Mouse (Mus musculus) skeletal muscle tissue, postnatal 0 days (tissue): Measurements from ENCODE around the gene Pno1. TPM values are rescaled to one million over a fixed set of nuclear protein-coding genes. Genes with fewer than 3 reads are reported as not detected.

Source experiments
- polyA plus RNA-seq: library from polyadenylated mRNA; unstranded; fragments of >200 nt; fragmentation: Nextera tagmentation; extraction: Ambion mirVana; gene quantifications from 2 replicates; pipeline ENCODE4 v1.2.1, GENCODE M21; 2015

Gene Pno1
- polyA plus RNA-seq, result 54.4 and 60.5 TPM in 2 replicates

DNA sequence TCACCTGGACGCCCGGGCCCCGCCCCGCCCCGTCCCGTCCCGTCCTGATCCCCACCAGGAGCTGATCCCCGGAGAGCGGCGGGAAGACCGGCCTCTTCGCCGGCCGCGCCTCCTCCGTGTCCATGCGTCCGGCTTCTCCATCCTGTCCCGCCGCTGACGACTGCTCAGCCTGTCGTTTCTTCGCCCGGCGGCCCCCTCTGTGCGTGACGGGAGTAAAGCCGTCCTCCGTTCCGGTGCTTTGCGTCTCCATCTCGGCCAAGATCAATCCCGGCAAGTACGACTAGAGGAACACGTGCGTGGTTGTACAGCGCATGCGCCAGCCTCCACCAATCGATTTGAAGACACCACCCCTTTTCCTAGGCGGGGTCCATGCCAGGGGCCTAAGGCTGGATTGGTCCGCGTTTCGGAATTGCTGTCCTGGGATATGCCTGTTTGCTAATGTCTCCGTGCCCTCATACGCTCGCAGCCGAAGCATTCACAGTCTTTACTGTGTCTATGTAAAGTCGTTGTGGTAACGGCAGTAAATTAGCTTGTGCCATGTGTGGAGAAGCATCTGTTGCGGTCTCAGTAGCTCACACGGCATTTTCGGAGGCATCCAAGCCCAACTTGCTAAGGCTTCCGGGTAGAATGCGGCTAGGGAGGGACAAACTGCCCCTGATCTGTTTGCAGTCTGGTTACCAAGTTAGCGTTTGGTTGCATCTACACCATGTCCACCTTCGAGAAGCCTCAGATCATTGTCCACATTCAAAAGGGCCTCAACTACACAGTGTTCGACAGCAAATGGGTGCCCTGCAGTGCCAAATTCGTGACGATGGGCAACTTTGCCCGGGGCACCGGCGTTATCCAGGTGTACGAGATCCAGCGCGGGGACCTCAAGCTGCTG, at the start of gene Pno1:
TSS of gene Pno1 (minus strand) at position 311 of the 883 bp plus-strand sequence.

DNA sequence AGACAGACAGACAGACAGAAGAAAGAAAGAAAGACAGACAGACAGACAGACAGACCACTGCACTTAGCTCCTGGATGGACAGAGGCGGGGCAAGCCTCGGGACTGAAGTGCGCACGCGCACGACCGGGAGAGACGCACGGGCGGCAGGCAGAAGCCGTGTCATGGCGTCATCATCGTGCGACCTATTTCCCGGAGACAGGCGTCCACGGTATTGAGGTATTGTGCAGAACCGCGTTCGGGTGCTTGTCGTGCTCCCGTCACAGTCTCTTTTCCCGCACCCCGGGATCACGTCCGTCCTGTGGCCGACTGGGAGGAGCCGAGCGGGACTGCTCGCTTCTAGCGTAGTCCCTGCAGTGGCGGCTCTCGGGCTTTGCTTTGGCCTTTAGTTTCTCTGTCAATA, 46.1 kb upstream of the Pno1 start, which contains the start of gene C1d:
TSS of gene C1d (plus strand) at position 137 of the 400 bp plus-strand sequence.

DNA sequence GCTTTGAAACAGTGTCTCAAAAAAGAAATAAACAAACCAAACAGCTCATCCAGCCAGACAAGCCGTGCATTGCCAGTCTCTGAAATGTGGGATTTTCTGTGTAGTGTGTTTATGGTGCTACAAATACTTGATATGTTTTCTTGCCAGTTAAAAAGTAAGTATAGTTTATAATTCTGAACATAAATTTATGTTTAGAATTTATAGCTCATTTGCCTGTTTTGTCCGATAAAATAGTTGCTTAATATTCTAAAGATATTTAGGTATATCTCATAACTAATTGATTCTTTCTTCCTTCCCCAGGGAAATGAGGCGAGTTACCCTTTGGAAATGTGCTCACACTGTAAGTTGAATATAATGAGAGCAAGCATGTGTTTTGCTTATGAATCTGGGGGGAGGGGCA, 29.6 kb downstream of the Pno1 start, which contains the start of gene Wdr92:
TSS of gene Wdr92 (plus strand) at position 301 of the 400 bp plus-strand sequence.

GRCm38 (mm10) chr11:17158858-17159737, 52.3 kb downstream of the Pno1 start, which contains the start of gene Ppp3r1:
Gene Ppp3r1, plus strand, starts transcription at chr11:17159263.

Other genes with a start within 250 kb of the Pno1 start
- gene Cnrip1, start 160.0 kb downstream of the Pno1 start, polyA plus RNA-seq, result 19.8 and 21.9 TPM in 2 replicates
- 2.7 and 3.8 TPM in 2 replicates for gene Plek, start 159.2 kb downstream of the Pno1 start, polyA plus RNA-seq
- gene Ppp3r1, start 52.3 kb downstream of the Pno1 start, polyA plus RNA-seq, result 119 and 136 TPM in 2 replicates
- gene Wdr92, start 29.5 kb downstream of the Pno1 start, polyA plus RNA-seq, result 11.5 and 12.2 TPM in 2 replicates
- gene C1d, start 46.0 kb upstream of the Pno1 start, polyA plus RNA-seq, result 69.8 and 80.6 TPM in 2 replicates